Mouse (Mus musculus) small intestine, adult 2 months (tissue): ENCODE measurements at regions not wholly inside any gene's neighbourhood (a gene's known extent, or its start where the extent isn't known, plus 50 kb on each side); places are given as distances from the start of the nearest gene placed in this dataset.

Experiments used
- CTCF ChIP-seq: fragments of 200-500 bp; IDR thresholded peaks from 2 replicates; pipeline ENCODE4 v1.5.1; 2012; ENCODE audit warnings: low read depth, mild to moderate bottlenecking, control low read depth, inconsistent platforms, low read length, moderate library complexity, mixed read lengths; ENCODE audit not compliant: insufficient replicate concordance, insufficient read length; ENCODE audit errors: extremely low read depth
- POLR2A ChIP-seq: fragments of 200-500 bp; IDR thresholded peaks from 2 replicates; pipeline ENCODE4 v1.6.1; 2012; ENCODE audit warnings: low read depth, mild to moderate bottlenecking, control low read depth, inconsistent platforms, low read length, moderate library complexity

GRCm38 (mm10) chr5:102227131-102227530 lies 157.4 kb upstream of the Wdfy3 start:
- no peak for TF ChIP-seq POLR2A
- TF ChIP-seq CTCF: no peak
